Mouse (Mus musculus) E14TG2a.4 (cell line): ENCODE measurements around the gene Cyp27a1.

ENCODE experiments used
- H3K27me3 ChIP-seq: 2 replicates; pipeline ENCODE4 v1.6.1; 2014; ENCODE audit warnings: low read length, control low read depth; ENCODE audit not compliant: insufficient read depth
- H3K36me3 ChIP-seq: 2 replicates; pipeline ENCODE4 v1.6.1; 2014; ENCODE audit warnings: low read length, control low read depth; ENCODE audit not compliant: insufficient read depth
- H3K4me1 ChIP-seq: replicated peaks from 2 replicates; pipeline ENCODE4 v1.6.1; 2014; ENCODE audit warnings: low read depth, low read length, control low read depth
- H3K4me3 ChIP-seq: replicated peaks from 2 replicates; pipeline ENCODE4 v1.5.1; 2014; ENCODE audit warnings: mild to moderate bottlenecking, low read length
- H3K9me3 ChIP-seq: 2 replicates; pipeline ENCODE4 v1.6.1; 2014; ENCODE audit warnings: low read length, control low read depth
- CTCF ChIP-seq: conservative IDR thresholded peaks from 2 replicates; pipeline ENCODE4 v1.5.1; 2014; ENCODE audit warnings: low read length
- NANOG ChIP-seq: IDR thresholded peaks from 2 replicates; pipeline ENCODE4 v1.6.1; 2014; ENCODE audit warnings: borderline replicate concordance, low read length, mixed read lengths
- POU5F1 ChIP-seq: IDR thresholded peaks from 2 replicates; pipeline ENCODE4 v1.6.1; 2014; ENCODE audit warnings: low read length, borderline replicate concordance

Gene Cyp27a1

DNA sequence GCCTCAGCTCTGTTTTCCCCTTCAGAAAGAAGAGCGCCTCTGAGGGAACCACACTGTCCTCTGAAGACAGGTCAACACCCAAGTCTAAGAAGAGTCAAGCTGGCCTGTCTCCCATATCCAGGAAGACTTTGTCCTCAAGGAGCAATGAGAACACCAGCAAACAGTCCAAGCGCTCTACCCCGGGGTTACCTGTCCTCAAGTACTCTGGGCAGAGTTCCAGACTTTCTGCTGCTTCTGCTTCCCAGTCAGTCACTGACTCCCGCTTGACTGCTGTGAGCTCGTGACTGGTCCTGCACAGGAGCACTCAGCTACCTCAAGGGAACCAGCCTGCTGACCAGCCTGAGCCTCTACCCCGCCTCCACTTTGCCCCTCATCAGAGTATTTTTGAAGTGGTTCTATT is 16.0 kb upstream of the Cyp27a1 start:
- Histone ChIP-seq H3K9me3 (no peaks in the 10 kb centered on the region), H3K27me3 (no peaks in the 10 kb centered on the region), H3K4me3 (no peak overlapping the region), H3K36me3 (peaks cover 59% of the 10 kb centered on the region), H3K4me1 (no peaks in the 10 kb centered on the region)
- TF ChIP-seq POU5F1 = no peak
- TF ChIP-seq NANOG = no peak
- TF ChIP-seq CTCF = no peak

DNA sequence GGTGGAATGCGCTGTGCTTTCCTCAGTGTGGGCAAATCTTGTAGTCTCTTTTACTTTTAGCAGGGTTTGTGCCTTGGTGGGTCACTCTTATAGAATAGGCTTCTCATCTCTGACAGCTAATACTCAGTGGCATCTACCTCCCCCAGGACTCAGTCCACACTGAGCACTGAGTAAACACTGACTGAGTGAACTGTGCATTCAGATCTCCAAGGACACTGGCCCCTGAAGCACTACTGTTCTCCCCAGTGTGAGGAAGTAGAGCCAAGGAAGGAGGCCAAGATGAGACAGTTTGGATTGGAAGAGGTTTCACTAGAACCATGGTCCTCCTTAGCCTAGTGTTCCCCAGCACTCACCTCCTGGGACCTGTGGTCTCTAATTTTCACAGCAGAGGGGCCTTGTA is 15.0 kb upstream of the Cyp27a1 start:
- TF ChIP-seq CTCF (no peak), POU5F1 (no peak)
- no peaks in the 10 kb centered on the region for H3K27me3 ChIP-seq
- H3K36me3 ChIP-seq = peaks cover 59% of the 10 kb centered on the region
- H3K9me3 ChIP-seq = no peaks in the 10 kb centered on the region
- H3K4me1 ChIP-seq = no peaks in the 10 kb centered on the region
- H3K4me3 ChIP-seq = no peak overlapping the region

DNA sequence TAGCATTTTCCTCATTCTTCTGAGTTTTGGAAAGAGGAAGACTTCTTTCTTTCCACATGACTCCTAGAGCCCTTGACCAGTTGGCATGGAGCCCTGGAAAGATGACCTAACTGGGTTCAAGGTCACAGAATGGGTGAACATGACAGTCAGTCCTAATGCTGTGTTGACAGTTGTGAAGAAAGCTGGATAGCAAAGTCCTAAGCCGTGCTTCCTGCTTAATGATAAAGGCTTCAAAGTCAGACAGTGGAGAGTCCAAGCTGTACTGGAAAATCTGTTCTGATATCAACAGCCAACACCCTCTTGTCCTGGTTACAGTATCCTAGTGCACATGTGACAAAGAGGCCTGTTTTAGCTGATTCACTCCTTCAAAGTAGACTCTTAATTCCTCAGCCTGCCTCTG is 14.6 kb upstream of the Cyp27a1 start:
- Histone ChIP-seq H3K36me3 (peaks cover 55% of the 10 kb centered on the region), H3K27me3 (no peaks in the 10 kb centered on the region), H3K4me3 (no peak overlapping the region), H3K4me1 (no peaks in the 10 kb centered on the region), H3K9me3 (no peaks in the 10 kb centered on the region)
- no peak for TF ChIP-seq CTCF
- no peak for TF ChIP-seq NANOG

DNA sequence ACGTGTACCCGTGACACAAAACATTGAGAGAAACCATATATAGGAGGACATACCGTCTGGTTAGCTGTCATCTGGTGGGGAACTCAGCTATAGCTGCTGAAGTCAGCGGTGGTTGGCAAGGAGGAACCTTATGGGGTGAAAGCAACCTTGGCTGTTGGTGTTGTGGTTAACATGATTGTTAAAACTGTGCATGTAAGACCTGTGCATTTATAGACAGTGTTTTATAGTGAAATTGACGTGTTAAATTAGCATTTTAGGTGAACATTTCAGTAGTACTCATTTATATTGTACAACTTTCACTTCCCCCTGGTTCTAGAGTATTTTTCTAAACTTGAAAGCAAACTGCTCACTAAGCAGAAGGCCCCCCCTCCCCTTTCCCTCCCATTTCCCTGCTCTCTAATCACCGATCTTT is 11.2 kb upstream of the Cyp27a1 start:
- Histone ChIP-seq H3K4me3 (no peak overlapping the region), H3K4me1 (no peaks in the 10 kb centered on the region), H3K27me3 (no peaks in the 10 kb centered on the region), H3K36me3 (peaks cover 26% of the 10 kb centered on the region), H3K9me3 (no peaks in the 10 kb centered on the region)
- no peak for TF ChIP-seq CTCF
- no peak for TF ChIP-seq POU5F1
- TF ChIP-seq NANOG = no peak

DNA sequence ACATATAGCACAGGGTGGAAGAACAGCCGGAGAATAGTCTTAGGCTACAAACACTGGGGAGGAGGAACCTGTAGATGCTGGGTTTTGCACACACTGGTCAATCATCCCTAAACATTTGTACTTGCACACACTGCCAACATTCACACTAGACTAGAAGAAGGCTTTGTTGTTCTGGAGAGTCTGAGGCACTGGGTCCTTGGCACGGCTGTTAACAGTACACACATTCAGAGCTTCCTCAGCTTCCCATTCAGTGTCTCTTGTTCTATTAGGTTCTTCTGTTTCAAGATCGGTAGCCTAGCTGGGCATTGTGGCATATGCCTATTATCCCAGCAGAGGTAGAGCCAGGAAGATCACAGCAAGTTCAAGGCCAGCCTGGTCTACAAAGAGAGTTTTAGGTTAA is 9.2 kb upstream of the Cyp27a1 start:
- Histone ChIP-seq H3K36me3 (peaks cover 6% of the 10 kb centered on the region; the same call in 1 of the 2 replicates), H3K4me3 (no peak overlapping the region), H3K27me3 (no peaks in the 10 kb centered on the region), H3K4me1 (no peaks in the 10 kb centered on the region), H3K9me3 (no peaks in the 10 kb centered on the region)
- no peak for TF ChIP-seq POU5F1
- no peak for TF ChIP-seq NANOG
- no peak for TF ChIP-seq CTCF

DNA sequence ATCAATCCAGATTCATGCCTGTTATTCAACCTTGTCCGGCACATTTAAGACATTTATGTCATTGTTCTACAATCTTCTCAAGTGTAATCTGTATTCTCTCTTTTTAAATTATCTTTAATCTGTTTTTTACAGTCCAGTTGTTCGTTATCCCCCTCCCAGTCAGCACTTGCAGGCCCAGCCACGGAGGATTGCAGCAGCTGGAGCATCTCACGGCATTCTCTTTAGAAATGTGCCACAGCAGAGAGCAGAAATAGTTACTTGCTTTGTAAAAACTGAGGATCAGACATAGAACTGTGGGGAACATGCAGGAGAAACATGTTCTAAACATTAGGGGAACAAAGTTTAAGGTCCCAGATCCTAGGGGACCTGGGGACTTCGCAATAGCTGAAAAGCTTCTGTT is 8.4 kb upstream of the Cyp27a1 start:
- no peaks in the 10 kb centered on the region for H3K9me3 ChIP-seq
- 0 out of 2 replicates have a peak, but pooled peaks cover 3% of the 10 kb centered on the region for H3K4me1 ChIP-seq
- TF ChIP-seq POU5F1 (no peak), NANOG (no peak)
- no peak overlapping the region for H3K4me3 ChIP-seq
- no peaks in the 10 kb centered on the region for H3K27me3 ChIP-seq
- H3K36me3 ChIP-seq = 0 out of 2 replicates have a peak, but pooled peaks cover 4% of the 10 kb centered on the region

DNA sequence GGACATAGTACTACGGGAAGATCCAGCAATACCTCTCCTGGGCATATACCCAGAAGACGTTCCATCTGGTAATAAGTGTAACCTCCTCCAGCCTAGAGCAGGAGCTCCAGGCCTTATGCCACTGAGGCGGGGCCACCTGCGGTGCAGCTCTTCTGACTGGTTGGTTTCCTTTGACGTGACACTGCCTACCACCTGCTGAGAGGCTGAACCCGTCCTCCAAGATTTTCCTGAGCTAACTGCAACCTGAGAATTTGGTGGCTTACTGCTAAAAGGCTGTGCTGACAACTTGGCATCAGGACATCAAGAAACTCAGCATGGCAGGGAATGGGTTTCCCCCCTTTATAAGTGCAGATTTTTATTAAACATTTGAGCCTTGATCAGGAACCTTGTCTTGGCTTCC is 3.8 kb upstream of the Cyp27a1 start:
- H3K27me3 ChIP-seq = peaks cover 21% of the 10 kb centered on the region
- H3K36me3 ChIP-seq = no peaks in the 10 kb centered on the region
- H3K9me3 ChIP-seq = no peaks in the 10 kb centered on the region
- TF ChIP-seq POU5F1 = no peak
- TF ChIP-seq NANOG = no peak
- TF ChIP-seq CTCF = no peak
- H3K4me1 ChIP-seq = peaks cover 17% of the 10 kb centered on the region
- no peak overlapping the region for H3K4me3 ChIP-seq

DNA sequence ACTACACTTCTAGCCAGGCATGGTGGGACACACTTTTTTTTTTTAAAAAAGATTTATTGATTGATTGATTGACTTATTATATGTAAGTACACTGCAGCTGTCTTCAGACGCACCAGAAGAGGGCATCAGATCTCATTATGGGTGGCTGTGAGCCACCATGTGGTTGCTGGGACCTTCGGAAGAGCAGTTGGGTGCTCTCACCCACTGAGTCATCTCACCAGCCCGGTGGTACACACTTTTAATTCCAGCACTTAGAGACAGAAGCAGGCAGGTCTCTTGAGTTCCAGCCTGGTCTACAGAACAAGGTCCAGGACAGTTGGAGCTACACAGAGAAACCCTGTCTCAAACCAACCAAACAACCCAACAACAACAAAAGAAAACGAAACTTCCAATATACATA is 1.3 kb upstream of the Cyp27a1 start:
- Histone ChIP-seq H3K4me3 (no peak overlapping the region), H3K4me1 (peaks cover 17% of the 10 kb centered on the region), H3K9me3 (no peaks in the 10 kb centered on the region), H3K27me3 (peaks cover 29% of the 10 kb centered on the region), H3K36me3 (no peaks in the 10 kb centered on the region)
- TF ChIP-seq POU5F1 = no peak
- TF ChIP-seq NANOG = no peak
- no peak for TF ChIP-seq CTCF

DNA sequence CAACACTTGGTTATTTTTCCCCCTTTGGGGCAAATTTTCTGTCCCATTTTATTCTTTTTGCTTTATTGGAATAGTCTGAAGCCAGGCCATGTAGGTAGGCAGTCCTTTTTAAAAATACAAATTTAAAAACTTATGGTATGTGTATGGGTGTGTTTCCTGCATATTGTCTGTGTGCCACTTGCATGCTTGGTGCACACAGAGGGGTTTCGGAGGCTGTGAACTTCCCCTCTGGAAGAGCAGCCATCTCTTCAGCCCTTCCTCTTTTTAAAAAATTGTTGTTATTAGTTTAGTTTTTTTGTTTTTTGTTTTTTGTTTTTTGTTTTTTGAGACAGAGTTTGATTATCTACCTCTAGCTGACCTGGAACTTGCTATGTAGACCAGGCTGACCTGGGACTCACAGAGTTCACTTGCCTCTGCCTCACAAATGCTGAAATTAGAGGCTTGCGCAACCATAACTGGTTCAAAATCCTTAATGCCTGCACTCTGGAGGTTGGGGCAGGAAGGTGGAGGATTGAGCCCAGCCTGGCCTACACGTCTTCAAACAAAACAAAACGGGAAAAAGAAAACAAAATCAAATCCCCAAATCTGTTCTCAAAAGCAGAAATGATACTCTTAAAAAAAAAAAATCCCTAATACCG is 794 bp upstream of the Cyp27a1 start:
- Histone ChIP-seq H3K36me3 (no peaks in the 10 kb centered on the region), H3K4me1 (peaks cover 17% of the 10 kb centered on the region), H3K27me3 (peaks cover 29% of the 10 kb centered on the region), H3K4me3 (peak overlapping the region; percentile 81), H3K9me3 (no peaks in the 10 kb centered on the region)
- TF ChIP-seq NANOG (no peak), POU5F1 (no peak), CTCF (no peak)
